Mouse (Mus musculus): ENCODE data around the gene Il12rb2. TPM values are rescaled to one million over a fixed set of nuclear protein-coding genes. Genes with fewer than 3 reads are reported as not detected.
A peak's percentile ranks its signal among the peaks of the same experiment; 100 is the strongest.

Gene Il12rb2
- total RNA-seq (2021): under 1 TPM; 0.17 to 0.49 TPM
- long read RNA-seq, experiment 1, partial matches to known transcripts: 0 of 1 reads
- long read RNA-seq, experiment 1, other reads (novel, unspliced or antisense): 1 of 1 reads
- long read RNA-seq, experiment 2: 0 reads

- intact Hi-C loops (cut with DNase I): no loop called here
- peak; percentile 4 to 15 for DNase-seq
Observed at GRCm38 (mm10) chr6:67375982-67376391, at the start of gene Il12rb2. TSS of gene Il12rb2 (minus strand) at chr6:67376188.

- no peak for DNase-seq
- intact Hi-C loops (cut with DNase I): no loop called here
Observed at GRCm38 (mm10) chr6:67421761-67422160, 45.8 kb upstream of the Il12rb2 start.

- intact Hi-C loops (cut with DNase I): no loop called here
- no peak for DNase-seq
Observed at GRCm38 (mm10) chr6:67416557-67416956, 40.6 kb upstream of the Il12rb2 start.

- intact Hi-C loops (cut with DNase I): no loop called here
- no peak for DNase-seq
Observed at GRCm38 (mm10) chr6:67415276-67415675, 39.3 kb upstream of the Il12rb2 start.

GRCm38 (mm10) chr6:67413378-67413777 lies 37.4 kb upstream of the Il12rb2 start:
- intact Hi-C loops (cut with DNase I): no loop called here

GRCm38 (mm10) chr6:67405281-67405682 lies 29.3 kb upstream of the Il12rb2 start:
- DNase-seq: no peak
- intact Hi-C loops (cut with DNase I): no loop called here

More at GRCm38 (mm10) chr6:67413378-67413777, 37.4 kb upstream of the Il12rb2 start:
- DNase-seq: no peak

GRCm38 (mm10) chr6:67399551-67399950 lies 23.6 kb upstream of the Il12rb2 start:
- intact Hi-C loops (cut with DNase I): no loop called here
- no peak for DNase-seq

GRCm38 (mm10) chr6:67365785-67366184 lies 10.2 kb downstream of the Il12rb2 start:
- DNase-seq: no peak
- intact Hi-C loops (cut with DNase I): no loop called here

GRCm38 (mm10) chr6:67348065-67348464 lies 27.9 kb downstream of the Il12rb2 start:
- intact Hi-C loops (cut with DNase I): no loop called here
- DNase-seq: no peak

- intact Hi-C loops (cut with DNase I): no loop called here
- DNase-seq: no peak
Observed at GRCm38 (mm10) chr6:67339494-67339893, 36.5 kb downstream of the Il12rb2 start.

- DNase-seq: no peak
- intact Hi-C loops (cut with DNase I): no loop called here
Observed at GRCm38 (mm10) chr6:67337943-67338342, 38.0 kb downstream of the Il12rb2 start.

- DNase-seq: no peak
- intact Hi-C loops (cut with DNase I): no loop called here
Observed at GRCm38 (mm10) chr6:67323788-67324187, 52.2 kb downstream of the Il12rb2 start.

- intact Hi-C loops (cut with DNase I): loop anchor here (1.0 to 5.0 kb wide), 3 partner anchors 120 to 356 kb away; no protein-coding TSS in a partner anchor
- peak; percentile 68 to 77 for DNase-seq
Observed at GRCm38 (mm10) chr6:67318451-67318850, 57.5 kb downstream of the Il12rb2 start.

GRCm38 (mm10) chr6:67317827-67318338 lies 58.1 kb downstream of the Il12rb2 start:
- DNase-seq: no peak
- intact Hi-C loops (cut with DNase I): loop anchor here (1.0 to 5.0 kb wide), 3 partner anchors 120 to 356 kb away; no protein-coding TSS in a partner anchor

GRCm38 (mm10) chr6:67317068-67317467 lies 58.9 kb downstream of the Il12rb2 start:
- DNase-seq: no peak
- intact Hi-C loops (cut with DNase I): loop anchor here (5.0 kb wide), 1 partner anchor 355 kb away; no protein-coding TSS in a partner anchor

- intact Hi-C loops (cut with DNase I): loop anchor here (5.0 kb wide), 1 partner anchor 352 kb away; no protein-coding TSS in a partner anchor
Observed at GRCm38 (mm10) chr6:67314697-67315096, 61.3 kb downstream of the Il12rb2 start.

GRCm38 (mm10) chr6:67309752-67310151 lies 66.2 kb downstream of the Il12rb2 start:
- no peak for DNase-seq
- intact Hi-C loops (cut with DNase I): no loop called here

More at GRCm38 (mm10) chr6:67314697-67315096, 61.3 kb downstream of the Il12rb2 start:
- DNase-seq: no peak

- no peak for DNase-seq
- intact Hi-C loops (cut with DNase I): no loop called here
Observed at GRCm38 (mm10) chr6:67308994-67309393, 67.0 kb downstream of the Il12rb2 start.

- no peak for DNase-seq
- intact Hi-C loops (cut with DNase I): no loop called here
Observed at GRCm38 (mm10) chr6:67303210-67303609, 72.8 kb downstream of the Il12rb2 start.

- DNase-seq: no peak
- intact Hi-C loops (cut with DNase I): no loop called here
Observed at GRCm38 (mm10) chr6:67302471-67302870, 73.5 kb downstream of the Il12rb2 start.

GRCm38 (mm10) chr6:67301230-67301629 lies 74.8 kb downstream of the Il12rb2 start:
- intact Hi-C loops (cut with DNase I): no loop called here
- no peak for DNase-seq

- intact Hi-C loops (cut with DNase I): no loop called here
- no peak for DNase-seq
Observed at GRCm38 (mm10) chr6:67300710-67301163, 75.3 kb downstream of the Il12rb2 start.

All from heart, postnatal 14 days (tissue).